Mouse (Mus musculus) liver, embryonic 14.5 days (tissue): ENCODE data around the gene Acaa1a.

Experiments used
- CTCF ChIP-seq: IDR thresholded peaks from 2 replicates; pipeline ENCODE4 v1.5.1; 2016; ENCODE audit warnings: antibody characterized with exemption, low read depth, control low read depth
- EP300 ChIP-seq: IDR thresholded peaks from 2 replicates; pipeline ENCODE4 v1.6.1; 2016; ENCODE audit warnings: antibody characterized with exemption, low read depth

GRCm38 (mm10) chr9:119355943-119356342 is 16.5 kb downstream of the Acaa1a start:
- no peak for TF ChIP-seq EP300
- TF ChIP-seq CTCF: no peak
